Mouse (Mus musculus) heart, embryonic 15.5 days (tissue): ENCODE measurements around the gene Inpp4a. TPM values are rescaled to one million over a fixed set of nuclear protein-coding genes. Genes with fewer than 3 reads are reported as not detected.

ENCODE experiments used
- ATAC-seq: fragments of 200-750 bp; cut with Nextera tagmentation; replicated peaks from 2 replicates; pipeline ENCODE4 v1.8.0; 2017; ENCODE audit warnings: low read depth, moderate TSS enrichment; ENCODE audit not compliant: insufficient number of reproducible peaks, insufficient read depth, low FRiP score
- H3K27ac ChIP-seq: fragments of 300-500 bp; sonication (generic); 2 replicates; pipeline ENCODE4 v1.5.1; 2015; ENCODE audit warnings: mild to moderate bottlenecking, inconsistent platforms
- H3K27me3 ChIP-seq: fragments of 300-500 bp; sonication (generic); 2 replicates; pipeline ENCODE4 v1.6.1; 2015; ENCODE audit warnings: inconsistent platforms
- H3K36me3 ChIP-seq: fragments of 300-500 bp; sonication (generic); 2 replicates; pipeline ENCODE4 v1.6.1; 2015; ENCODE audit warnings: mild to moderate bottlenecking, inconsistent platforms
- H3K4me1 ChIP-seq: fragments of 300-500 bp; sonication (generic); replicated peaks from 2 replicates; pipeline ENCODE4 v1.6.1; 2015; ENCODE audit warnings: inconsistent platforms
- H3K4me2 ChIP-seq: fragments of 300-500 bp; sonication (generic); 2 replicates; pipeline ENCODE4 v1.6.1; 2015; ENCODE audit warnings: inconsistent platforms, mild to moderate bottlenecking, moderate library complexity
- H3K4me3 ChIP-seq: fragments of 300-500 bp; sonication (generic); 2 replicates; pipeline ENCODE4 v1.5.1; 2015; ENCODE audit warnings: mild to moderate bottlenecking, inconsistent platforms
- H3K9ac ChIP-seq: fragments of 300-500 bp; sonication (generic); 2 replicates; pipeline ENCODE4 v1.6.1; 2015; ENCODE audit warnings: mild to moderate bottlenecking, inconsistent platforms
- H3K9me3 ChIP-seq: fragments of 300-500 bp; sonication (generic); replicated peaks from 2 replicates; pipeline ENCODE4 v1.6.1; 2016; ENCODE audit warnings: inconsistent platforms
- WGBS: fragments of 180-500 bp; shearing (Covaris S2); methylation state at CpG from one replicate; pipeline ENCODE4 v1.1.7; 2015; ENCODE audit warnings: mixed read lengths; 5-methylcytosine and 5-hydroxymethylcytosine counted together
- polyA plus RNA-seq: library from polyadenylated mRNA; unstranded; fragments of >200 nt; fragmentation: Nextera tagmentation; extraction: Ambion mirVana; gene quantifications from 2 replicates; pipeline ENCODE4 v1.2.1, GENCODE M21; 2015

The Inpp4a gene
- polyA plus RNA-seq, 1 experiment from 2014 or later, result 13.9 TPM

GRCm38 (mm10) chr1:37324569-37324968, 24.9 kb downstream of the Inpp4a start:
- no peaks in the 10 kb centered on the region for H3K27me3 ChIP-seq
- 0 out of 2 replicates have a peak, but pooled peaks have one; percentile 55 for ATAC-seq
- H3K4me3 ChIP-seq, result no peak overlapping the region
- H3K27ac ChIP-seq, result no peak overlapping the region
- H3K36me3 ChIP-seq, result no peaks in the 10 kb centered on the region
- 37% methylated on average over 5 of the region's 5 CpGs for WGBS
- H3K4me1 ChIP-seq, result no peaks in the 10 kb centered on the region
- no peak overlapping the region for H3K4me2 ChIP-seq
- no peaks in the 10 kb centered on the region for H3K9me3 ChIP-seq
- H3K9ac ChIP-seq, result no peak overlapping the region

- Histone ChIP-seq H3K27me3 (no peaks in the 10 kb centered on the region), H3K36me3 (no peaks in the 10 kb centered on the region), H3K4me2 (no peak overlapping the region), H3K4me3 (no peak overlapping the region), H3K4me1 (peaks cover 6% of the 10 kb centered on the region; the same call in 1 of the 2 replicates), H3K9ac (no peak overlapping the region), H3K27ac (no peak overlapping the region), H3K9me3 (no peaks in the 10 kb centered on the region)
- WGBS, result 63% methylated on average over 4 of the region's 4 CpGs
- no peak for ATAC-seq
These were observed 27.6 kb downstream of the Inpp4a start for GRCm38 (mm10) chr1:37327311-37327710.

DNA sequence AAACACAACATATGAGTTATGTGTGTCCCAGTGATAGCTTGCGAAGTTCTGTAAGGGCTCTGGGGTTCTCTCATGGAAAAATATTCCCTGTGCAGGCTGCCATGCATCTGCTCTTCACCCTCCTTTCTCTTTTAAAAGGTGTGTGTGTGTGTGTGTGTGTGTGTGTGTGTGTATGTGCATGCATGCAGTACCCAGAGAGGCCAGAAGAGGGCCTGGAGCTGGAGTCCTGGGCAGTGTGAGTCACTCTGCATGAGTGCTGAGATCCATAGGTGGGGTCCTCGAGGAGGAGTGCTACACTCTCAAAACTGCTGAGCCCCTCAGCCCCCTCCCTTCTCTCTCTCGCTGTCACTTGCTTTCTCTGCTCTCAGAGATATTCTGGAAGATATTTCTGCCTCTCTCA, 29.5 kb downstream of the Inpp4a start:
- H3K9me3 ChIP-seq, result no peaks in the 10 kb centered on the region
- H3K36me3 ChIP-seq, result no peaks in the 10 kb centered on the region
- H3K27me3 ChIP-seq, result no peaks in the 10 kb centered on the region
- H3K9ac ChIP-seq, result no peak overlapping the region
- H3K27ac ChIP-seq, result no peak overlapping the region
- no peak overlapping the region for H3K4me3 ChIP-seq
- peaks cover 8% of the 10 kb centered on the region; the same call in 1 of the 2 replicates for H3K4me1 ChIP-seq
- ATAC-seq, result no peak
- WGBS, result 82% methylated on average over 3 of the region's 3 CpGs
- H3K4me2 ChIP-seq, result no peak overlapping the region

- 90% methylated on average over 4 of the region's 4 CpGs for WGBS
- Histone ChIP-seq H3K27ac (no peak overlapping the region), H3K4me1 (peaks cover 8% of the 10 kb centered on the region; the same call in 1 of the 2 replicates), H3K4me3 (no peak overlapping the region), H3K9me3 (no peaks in the 10 kb centered on the region), H3K9ac (no peak overlapping the region), H3K36me3 (no peaks in the 10 kb centered on the region), H3K27me3 (no peaks in the 10 kb centered on the region), H3K4me2 (no peak overlapping the region)
- no peak for ATAC-seq
These were observed 30.2 kb downstream of the Inpp4a start for GRCm38 (mm10) chr1:37329831-37330230.

GRCm38 (mm10) chr1:37332756-37333155, 33.1 kb downstream of the Inpp4a start:
- Histone ChIP-seq H3K27me3 (no peaks in the 10 kb centered on the region), H3K4me2 (no peak overlapping the region), H3K9me3 (no peaks in the 10 kb centered on the region), H3K4me1 (peaks cover 22% of the 10 kb centered on the region), H3K9ac (no peak overlapping the region), H3K36me3 (no peaks in the 10 kb centered on the region), H3K4me3 (no peak overlapping the region), H3K27ac (no peak overlapping the region)
- WGBS, result 75% methylated on average over 3 of the region's 3 CpGs
- no peak for ATAC-seq

DNA sequence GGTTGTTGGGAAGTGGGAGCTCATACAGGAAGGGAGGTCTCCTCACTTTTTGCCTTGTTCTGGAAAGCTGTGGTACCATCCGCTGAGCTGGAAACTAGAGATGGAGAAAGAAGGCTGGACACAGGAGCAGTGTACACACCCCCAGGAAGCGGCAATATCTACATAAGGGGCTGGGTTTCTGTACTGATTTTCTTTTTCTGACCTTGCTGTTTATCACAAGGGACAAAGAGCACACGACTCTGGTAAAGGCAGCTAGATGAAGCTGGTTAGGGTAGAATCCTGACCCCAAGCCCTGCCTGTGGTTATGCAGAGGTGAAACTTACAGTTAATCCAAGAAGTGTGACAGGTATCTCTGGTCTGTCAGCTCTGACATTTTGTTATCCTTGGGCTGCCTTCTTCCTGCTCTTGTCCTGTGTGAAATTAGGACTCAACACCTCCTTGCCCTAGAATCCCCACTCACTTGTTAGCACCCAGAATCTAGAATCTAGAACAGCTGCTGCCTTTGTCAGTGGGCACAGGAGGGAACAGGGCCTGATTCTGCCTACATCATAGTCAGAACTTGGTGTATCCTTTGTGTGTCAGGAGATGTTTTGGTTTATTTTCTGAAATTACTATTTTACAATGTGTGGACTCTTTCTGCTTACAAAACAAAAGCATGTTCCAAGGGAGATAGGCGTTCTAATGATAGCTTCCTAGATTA, 34.2 kb downstream of the Inpp4a start:
- H3K27me3 ChIP-seq, result no peaks in the 10 kb centered on the region
- whole genome bisulfite sequencing, result 65% methylated on average over 4 of the region's 4 CpGs
- no peaks in the 10 kb centered on the region for H3K36me3 ChIP-seq
- peaks cover 22% of the 10 kb centered on the region for H3K4me1 ChIP-seq
- ATAC-seq, result no peak
- H3K27ac ChIP-seq, result no peak overlapping the region
- no peak overlapping the region for H3K9ac ChIP-seq
- H3K9me3 ChIP-seq, result no peaks in the 10 kb centered on the region
- H3K4me3 ChIP-seq, result no peak overlapping the region
- H3K4me2 ChIP-seq, result no peak overlapping the region

DNA sequence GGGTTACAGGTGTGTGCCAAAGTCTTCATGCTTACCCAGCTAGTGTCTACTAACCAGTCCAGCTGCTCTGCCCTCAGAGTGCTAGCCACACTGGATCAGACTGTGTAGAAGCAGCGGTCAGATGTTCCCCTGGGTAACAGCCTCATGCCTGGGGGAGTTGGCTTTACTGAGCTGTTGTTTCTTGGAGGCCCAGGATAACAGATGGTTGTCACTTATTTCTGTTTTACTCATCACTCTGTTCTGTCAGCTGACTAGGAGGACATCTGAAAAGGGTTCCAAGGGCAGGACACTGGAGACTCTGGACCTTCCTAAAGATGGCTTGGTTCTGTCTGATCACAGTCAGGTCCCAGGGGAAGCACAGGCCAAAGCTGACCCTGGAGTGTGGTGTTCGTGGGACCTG, 36.4 kb downstream of the Inpp4a start:
- peaks cover 17% of the 10 kb centered on the region for H3K4me1 ChIP-seq

GRCm38 (mm10) chr1:37336794-37337193, 37.1 kb downstream of the Inpp4a start:
- peaks cover 18% of the 10 kb centered on the region for H3K4me1 ChIP-seq
- H3K4me2 ChIP-seq, result no peak overlapping the region
- H3K9me3 ChIP-seq, result no peaks in the 10 kb centered on the region
- no peak overlapping the region for H3K27ac ChIP-seq
- no peak overlapping the region for H3K9ac ChIP-seq
- H3K4me3 ChIP-seq, result no peak overlapping the region
- 39% methylated on average over 2 of the region's 2 CpGs for WGBS
- no peaks in the 10 kb centered on the region for H3K27me3 ChIP-seq
- ATAC-seq, result no peak
- no peaks in the 10 kb centered on the region for H3K36me3 ChIP-seq

More for the DNA sequence above, 36.4 kb downstream of the Inpp4a start:
- Histone ChIP-seq H3K36me3 (no peaks in the 10 kb centered on the region), H3K27ac (no peak overlapping the region), H3K9ac (no peak overlapping the region), H3K4me2 (no peak overlapping the region), H3K9me3 (no peaks in the 10 kb centered on the region), H3K4me3 (no peak overlapping the region), H3K27me3 (no peaks in the 10 kb centered on the region)
- no peak for ATAC-seq
- 85% methylated on average over 2 of the region's 2 CpGs for WGBS

- H3K27me3 ChIP-seq, result no peaks in the 10 kb centered on the region
- H3K4me3 ChIP-seq, result no peak overlapping the region
- H3K9me3 ChIP-seq, result no peaks in the 10 kb centered on the region
- no peak overlapping the region for H3K27ac ChIP-seq
- H3K9ac ChIP-seq, result no peak overlapping the region
- no peaks in the 10 kb centered on the region for H3K36me3 ChIP-seq
- no peak overlapping the region for H3K4me2 ChIP-seq
- no peak for ATAC-seq
- peaks cover 23% of the 10 kb centered on the region for H3K4me1 ChIP-seq
- WGBS, result 35% methylated on average over 9 of the region's 9 CpGs
These were observed 37.6 kb downstream of the Inpp4a start for GRCm38 (mm10) chr1:37337273-37337672.

GRCm38 (mm10) chr1:37339144-37339543, 39.5 kb downstream of the Inpp4a start:
- Histone ChIP-seq H3K27me3 (no peaks in the 10 kb centered on the region), H3K27ac (no peak overlapping the region), H3K4me2 (no peak overlapping the region), H3K4me1 (peaks cover 25% of the 10 kb centered on the region), H3K9ac (no peak overlapping the region), H3K9me3 (no peaks in the 10 kb centered on the region), H3K4me3 (no peak overlapping the region), H3K36me3 (no peaks in the 10 kb centered on the region)
- WGBS, result 94% methylated on average over 8 of the region's 8 CpGs
- no peak for ATAC-seq

- no peak for ATAC-seq
- H3K4me3 ChIP-seq, result no peak overlapping the region
- 81% methylated on average over 5 of the region's 5 CpGs for whole genome bisulfite sequencing
- no peak overlapping the region for H3K4me2 ChIP-seq
- H3K4me1 ChIP-seq, result peaks cover 24% of the 10 kb centered on the region
- H3K27ac ChIP-seq, result no peak overlapping the region
- no peaks in the 10 kb centered on the region for H3K9me3 ChIP-seq
- H3K27me3 ChIP-seq, result no peaks in the 10 kb centered on the region
- no peak overlapping the region for H3K9ac ChIP-seq
- no peaks in the 10 kb centered on the region for H3K36me3 ChIP-seq
These were observed 41.7 kb downstream of the Inpp4a start for GRCm38 (mm10) chr1:37341347-37341746.

- Histone ChIP-seq H3K9me3 (no peaks in the 10 kb centered on the region), H3K36me3 (no peaks in the 10 kb centered on the region), H3K9ac (no peak overlapping the region), H3K4me3 (no peak overlapping the region), H3K27ac (peak overlapping the region; percentile 9; the same call in 1 of the 2 replicates), H3K4me1 (peaks cover 21% of the 10 kb centered on the region), H3K4me2 (no peak overlapping the region), H3K27me3 (no peaks in the 10 kb centered on the region)
- ATAC-seq, result peak; percentile 57; the same call in 1 of the 2 replicates
- 40% methylated on average over 4 of the region's 4 CpGs for WGBS
These were observed 42.2 kb downstream of the Inpp4a start for GRCm38 (mm10) chr1:37341914-37342313.
